Mouse (Mus musculus) G1E (cell line): Measurements from ENCODE around the gene 1700020D05Rik.

ENCODE experiments used
- CTCF ChIP-seq: IDR thresholded peaks from 2 replicates; pipeline ENCODE4 v1.5.1; 2012; ENCODE audit warnings: low read depth, low read length, inconsistent platforms, mixed read lengths
- GATA1 ChIP-seq: IDR thresholded peaks from 2 replicates; pipeline ENCODE4 v1.6.1; 2012; ENCODE audit warnings: borderline replicate concordance, low read length, inconsistent platforms, mixed read lengths

GRCm38 (mm10) chr19:5475069-5475714 lies 28.4 kb downstream of the 1700020D05Rik start:
- TF ChIP-seq CTCF: no peak
- TF ChIP-seq GATA1: no peak
